Mouse (Mus musculus) limb, embryonic 10.5 days (tissue): ENCODE measurements around the gene Irf2bpl. TPM values are rescaled to one million over a fixed set of nuclear protein-coding genes. Genes with fewer than 3 reads are reported as not detected.

Source experiments
- DNase-seq: peaks from one replicate; pipeline ENCODE4 v3.0.0-alpha.2; 2017; ENCODE audit warnings: low spot score
- H3K27ac ChIP-seq: fragments of 300-500 bp; sonication (generic); 2 replicates; pipeline ENCODE4 v1.5.1; 2016; ENCODE audit warnings: mild to moderate bottlenecking
- H3K27me3 ChIP-seq: fragments of 300-500 bp; sonication (generic); 2 replicates; pipeline ENCODE4 v1.6.1; 2016; ENCODE audit warnings: low read depth, mild to moderate bottlenecking; ENCODE audit not compliant: poor library complexity, severe bottlenecking
- H3K36me3 ChIP-seq: fragments of 300-500 bp; sonication (generic); 2 replicates; pipeline ENCODE4 v1.6.1; 2016; ENCODE audit warnings: mild to moderate bottlenecking, moderate library complexity
- H3K4me1 ChIP-seq: fragments of 300-500 bp; sonication (generic); 2 replicates; pipeline ENCODE4 v1.6.1; 2016
- H3K4me3 ChIP-seq: fragments of 300-500 bp; sonication (generic); 2 replicates; pipeline ENCODE4 v1.5.1; 2016; ENCODE audit warnings: mild to moderate bottlenecking, moderate library complexity
- H3K9me3 ChIP-seq: fragments of 300-500 bp; sonication (generic); replicated peaks from 2 replicates; pipeline ENCODE4 v1.6.1; 2016; ENCODE audit warnings: mild to moderate bottlenecking
- WGBS: fragments of 180-500 bp; shearing (Covaris S2); methylation state at CpG from one replicate; pipeline ENCODE4 v1.1.7; 2016; 5-methylcytosine and 5-hydroxymethylcytosine counted together
- polyA plus RNA-seq: library from polyadenylated mRNA; unstranded; fragments of >200 nt; fragmentation: Nextera tagmentation; extraction: Ambion mirVana; gene quantifications from 2 replicates; pipeline ENCODE4 v1.2.1, GENCODE M21; 2016

Irf2bpl gene
- polyA plus RNA-seq, 1 experiment from 2014 or later: 22.6 TPM

DNA sequence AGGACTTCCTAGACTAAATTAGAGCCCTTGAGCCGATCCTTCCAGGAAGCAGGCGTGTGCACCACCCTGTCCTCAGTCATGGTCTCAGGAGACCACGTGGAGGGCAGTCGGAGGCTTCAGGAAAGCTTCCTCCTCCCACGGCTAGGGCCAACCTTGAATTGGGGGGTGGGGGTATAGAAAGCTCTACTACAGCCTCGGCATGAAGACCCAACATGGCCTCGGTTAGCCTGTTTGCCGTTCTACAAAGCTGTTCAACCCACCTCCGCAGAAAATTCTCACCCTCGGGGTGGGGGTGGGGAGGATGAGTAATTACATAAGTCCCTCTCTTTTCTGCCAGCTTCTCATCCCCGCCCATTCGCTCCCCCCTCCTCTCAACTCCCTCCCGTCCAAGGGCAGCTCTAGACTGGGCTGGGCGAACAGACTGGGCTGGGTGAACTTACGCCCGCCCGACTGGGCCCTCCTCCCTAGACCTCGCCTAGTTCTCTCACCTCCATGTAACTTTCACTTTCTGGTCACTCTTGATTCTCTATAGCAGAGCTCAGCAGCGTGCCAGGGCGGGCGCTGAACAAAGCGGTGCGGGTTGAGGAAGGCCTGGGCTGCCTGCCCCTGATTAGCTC is 48.1 kb downstream of the Irf2bpl start:
- Histone ChIP-seq H3K27me3 (peaks cover 6% of the 10 kb centered on the region; the same call in 1 of the 2 replicates), H3K27ac (peak overlapping the region; percentile 78), H3K4me3 (peak overlapping the region; percentile 30), H3K9me3 (no peaks in the 10 kb centered on the region), H3K36me3 (no peaks in the 10 kb centered on the region), H3K4me1 (peaks cover 48% of the 10 kb centered on the region)
- peak; percentile 62 for DNase-seq
- WGBS: 21% methylated on average over 23 of the region's 23 CpGs

DNA sequence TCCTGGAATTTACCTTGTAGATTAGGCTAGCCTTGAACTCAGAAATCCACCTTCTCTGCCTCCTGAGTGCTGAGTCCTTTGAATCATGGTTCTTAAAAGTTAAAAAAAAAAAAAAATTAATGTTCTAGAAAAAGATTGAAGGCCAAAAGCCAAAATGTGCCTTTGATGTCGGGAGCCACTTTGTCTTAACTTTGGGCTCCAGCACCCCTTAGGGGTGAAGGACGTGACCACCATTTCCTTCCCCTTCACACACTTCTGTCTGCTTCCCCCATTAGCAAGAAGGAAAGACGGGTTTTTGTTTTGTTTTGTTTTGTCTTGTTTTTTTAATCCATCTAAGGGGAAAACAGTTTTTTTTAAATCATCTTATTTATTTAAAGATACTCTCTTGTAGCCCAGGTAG is 48.7 kb downstream of the Irf2bpl start:
- Histone ChIP-seq H3K4me3 (no peak overlapping the region), H3K36me3 (no peaks in the 10 kb centered on the region), H3K27ac (no peak overlapping the region), H3K4me1 (peaks cover 49% of the 10 kb centered on the region), H3K27me3 (peaks cover 6% of the 10 kb centered on the region; the same call in 1 of the 2 replicates), H3K9me3 (no peaks in the 10 kb centered on the region)
- WGBS: 83% methylated on average over 3 of the region's 3 CpGs
- no peak for DNase-seq

DNA sequence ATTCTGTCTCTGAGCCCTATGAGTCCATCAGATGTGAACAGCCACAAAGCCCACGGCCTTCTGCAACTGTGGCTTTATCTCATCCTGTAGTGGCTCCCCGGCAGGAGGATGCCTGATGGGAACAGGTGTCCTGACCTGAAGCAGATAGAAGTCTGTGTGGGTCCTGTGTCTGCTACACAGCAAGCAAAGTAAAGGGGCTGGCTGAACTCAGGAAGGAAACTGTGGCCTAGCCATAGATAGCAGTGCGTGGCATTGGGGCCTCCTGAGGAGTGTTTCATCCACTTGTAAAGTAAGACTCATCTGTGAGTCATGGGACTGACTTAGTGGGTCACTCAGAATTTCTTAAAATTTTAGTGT is 50.2 kb downstream of the Irf2bpl start:
- Histone ChIP-seq H3K36me3 (no peaks in the 10 kb centered on the region), H3K27ac (no peak overlapping the region), H3K4me1 (peaks cover 54% of the 10 kb centered on the region), H3K4me3 (no peak overlapping the region), H3K9me3 (no peaks in the 10 kb centered on the region), H3K27me3 (peaks cover 6% of the 10 kb centered on the region; the same call in 1 of the 2 replicates)
- WGBS: 93% methylated on average over 3 of the region's 3 CpGs
- no peak for DNase-seq

DNA sequence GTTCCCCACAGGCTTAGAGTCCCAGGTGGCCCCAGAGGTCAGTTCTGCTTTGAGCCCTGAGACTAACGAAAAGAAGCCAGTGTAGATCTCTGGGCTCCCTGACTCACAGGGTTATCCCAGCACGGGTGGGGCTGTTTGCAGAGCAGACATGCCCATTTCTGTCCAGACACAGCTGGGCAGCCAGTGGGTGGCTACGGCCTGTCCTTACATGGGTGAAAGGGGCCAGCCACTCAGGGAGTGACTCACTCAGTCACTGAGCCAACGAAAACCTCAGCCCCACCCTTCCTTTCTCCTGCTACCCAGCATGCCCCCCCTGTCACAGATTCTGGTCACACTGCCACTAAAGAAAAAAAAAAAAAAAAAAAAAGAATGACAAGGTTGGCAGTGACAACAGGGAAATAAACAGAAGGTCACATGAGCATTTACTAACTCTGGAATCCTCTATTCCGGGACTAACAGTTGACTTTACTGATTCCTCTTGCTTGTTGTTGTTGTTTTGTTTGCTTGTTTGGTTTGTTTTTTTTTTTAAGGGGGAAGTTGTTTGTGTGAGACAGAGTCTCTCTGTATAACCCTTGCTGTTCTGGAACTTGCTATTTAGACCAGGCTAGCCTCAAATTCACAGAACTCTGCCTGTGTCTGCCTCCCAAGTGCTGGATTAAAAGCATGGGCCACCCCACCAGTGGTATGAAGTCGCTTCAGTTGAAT is 50.7 kb downstream of the Irf2bpl start:
- H3K4me1 ChIP-seq: peaks cover 49% of the 10 kb centered on the region
- WGBS: 67% methylated on average over 6 of the region's 6 CpGs
- H3K27me3 ChIP-seq: peaks cover 6% of the 10 kb centered on the region; the same call in 1 of the 2 replicates
- no peak for DNase-seq
- H3K9me3 ChIP-seq: no peaks in the 10 kb centered on the region
- peak overlapping the region; percentile 89 for H3K27ac ChIP-seq
- no peak overlapping the region for H3K4me3 ChIP-seq
- H3K36me3 ChIP-seq: no peaks in the 10 kb centered on the region

DNA sequence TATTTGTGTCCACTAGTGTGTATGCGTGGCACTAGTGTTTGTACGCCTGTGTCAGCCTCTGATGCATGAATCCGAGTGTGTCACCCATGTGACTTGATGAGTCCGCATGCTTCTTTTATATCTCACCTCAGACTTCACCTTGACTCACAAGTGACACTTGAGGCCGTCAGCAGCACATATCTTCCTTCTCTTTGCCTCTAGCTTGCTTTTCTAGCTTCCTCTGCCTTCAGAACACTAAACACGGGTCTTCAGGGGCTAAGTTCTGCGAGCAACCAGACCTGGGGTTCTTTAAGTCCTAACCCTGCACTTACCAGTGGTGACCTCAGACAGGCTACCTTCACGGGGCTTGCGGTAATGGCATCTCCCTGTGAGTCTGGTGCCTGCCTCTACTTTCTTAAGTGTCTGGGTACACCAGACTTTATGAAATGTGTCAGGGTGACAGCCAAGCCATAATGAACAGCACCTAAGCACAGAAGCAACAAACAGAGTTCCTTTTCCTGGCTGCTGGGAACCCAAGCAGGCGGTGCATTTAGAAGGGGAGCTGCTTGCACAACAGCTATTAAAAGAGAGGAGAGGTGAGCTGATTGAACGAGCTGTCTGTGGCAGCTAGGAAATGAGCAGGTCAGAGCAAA is 51.9 kb downstream of the Irf2bpl start:
- WGBS: 66% methylated on average over 11 of the region's 11 CpGs
- no peaks in the 10 kb centered on the region for H3K36me3 ChIP-seq
- peaks cover 44% of the 10 kb centered on the region for H3K4me1 ChIP-seq
- no peaks in the 10 kb centered on the region for H3K9me3 ChIP-seq
- H3K4me3 ChIP-seq: peak overlapping the region; percentile 29; the same call in 1 of the 2 replicates
- no peaks in the 10 kb centered on the region for H3K27me3 ChIP-seq
- H3K27ac ChIP-seq: peak overlapping the region; percentile 89
- DNase-seq: peak; percentile 46

DNA sequence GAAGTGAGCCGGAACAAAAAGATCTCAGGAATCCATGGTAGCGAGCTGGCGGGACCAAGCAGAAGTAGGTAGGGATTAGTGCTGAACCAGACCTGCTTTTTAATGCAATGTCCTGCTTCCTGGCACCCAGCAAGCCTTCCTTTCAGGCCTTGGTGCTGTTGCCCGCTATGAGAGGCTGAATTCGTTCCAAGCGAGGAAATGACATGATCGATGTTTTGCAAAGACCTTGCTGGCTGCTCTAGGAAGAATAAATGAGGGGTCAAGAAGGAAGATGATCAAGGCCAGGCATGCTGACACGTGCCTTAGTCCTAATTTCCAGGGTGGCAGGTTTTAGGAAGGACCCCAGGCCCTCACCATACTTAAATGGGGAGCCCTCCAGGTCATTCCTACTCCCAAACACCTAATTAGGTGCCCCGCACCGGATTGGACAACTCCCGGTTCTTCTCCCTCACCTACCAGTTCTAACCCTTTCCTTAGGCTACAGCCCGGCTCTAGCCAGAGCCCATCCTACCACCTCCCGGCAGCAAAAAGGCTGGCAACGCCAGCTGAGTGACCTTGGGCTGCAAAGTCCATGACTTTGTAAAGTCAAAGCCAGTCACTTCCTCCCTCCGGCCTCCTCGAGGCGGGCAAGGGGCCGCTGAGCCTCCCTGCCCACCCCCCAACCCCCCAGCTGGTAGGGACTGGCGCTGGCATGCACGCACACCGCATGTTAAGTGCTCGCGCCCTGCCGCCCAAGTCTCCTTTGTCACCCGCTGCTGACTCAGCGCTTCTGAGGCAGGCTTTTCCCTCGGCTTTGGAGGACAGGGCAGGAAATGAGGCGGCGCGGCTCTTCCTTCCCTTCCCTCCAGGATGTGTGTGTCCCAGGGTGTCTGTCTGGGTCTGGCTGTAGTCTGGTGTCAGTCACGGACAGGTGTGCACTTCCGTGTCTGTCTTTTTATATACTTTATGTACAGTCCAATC is 52.7 kb downstream of the Irf2bpl start:
- Histone ChIP-seq H3K27me3 (no peaks in the 10 kb centered on the region), H3K4me1 (peaks cover 47% of the 10 kb centered on the region), H3K27ac (peak overlapping the region; percentile 89), H3K36me3 (no peaks in the 10 kb centered on the region), H3K4me3 (peak overlapping the region; percentile 29), H3K9me3 (no peaks in the 10 kb centered on the region)
- DNase-seq: peak; percentile 79
- WGBS: 30% methylated on average over 32 of the region's 32 CpGs

Other genes starting within 250 kb of the Irf2bpl start
- gene Vash1, start 206.1 kb downstream of the Irf2bpl start, polyA plus RNA-seq: 9.2 and 9.5 TPM in 2 replicates
- 11.0 and 11.9 TPM in 2 replicates for gene Angel1, start 158.3 kb downstream of the Irf2bpl start, polyA plus RNA-seq
- gene Lrrc74a, start 150.4 kb downstream of the Irf2bpl start, polyA plus RNA-seq: not detected in 2 replicates
- 31.8 and 37.7 TPM in 2 replicates for gene Cipc, start 62.2 kb upstream of the Irf2bpl start, polyA plus RNA-seq
- 0.04 TPM in 2 replicates for gene Zdhhc22, start 105.6 kb upstream of the Irf2bpl start, polyA plus RNA-seq
- not detected in 2 replicates for gene Tmem63c, start 136.5 kb upstream of the Irf2bpl start, polyA plus RNA-seq
- 0.11 and 0.45 TPM in 2 replicates for gene Ngb, start 217.7 kb upstream of the Irf2bpl start, polyA plus RNA-seq